Mouse (Mus musculus) left cerebral cortex, adult 2 months (tissue): Measurements from ENCODE around the gene Sptlc3. TPM values are rescaled to one million over a fixed set of nuclear protein-coding genes. Genes with fewer than 3 reads are reported as not detected.

Source experiments
- DNase-seq, 2 experiments: peaks; one replicate each; pipeline ENCODE4 v3.0.0; 2021 to 2022; ENCODE audit warnings: low spot score in 2 of 2, mixed read lengths in 1 of 2; ENCODE audit errors: extremely low spot score in 1 of 2
- H3K27ac ChIP-seq: fragments of 200-600 bp; 2 replicates; pipeline ENCODE4 v1.8.1; 2022
- H3K4me3 ChIP-seq: fragments of 200-600 bp; 2 replicates; pipeline ENCODE4 v1.8.1; 2022
- CTCF ChIP-seq: fragments of 200-600 bp; IDR thresholded peaks from 2 replicates; pipeline ENCODE4 v1.8.1; 2022; ENCODE audit warnings: antibody characterized with exemption, mild to moderate bottlenecking, moderate library complexity
- intact Hi-C: fragments of 180-260 bp; cut with DNase I; formaldehyde crosslinking; loops from one replicate; pipeline ENCODE4 v1.15.1; 2025
- long read RNA-seq, 2 experiments: library from polyadenylated mRNA; stranded (forward); transcript quantifications; one replicate each; pipeline ENCODE4 v2.0.0; 2021; ENCODE audit warnings: borderline mapping rate in 2 of 2
- total RNA-seq, 2 experiments: library from RNA; stranded (reverse); gene quantifications; 2 replicates each; pipeline ENCODE4 v1.2.3; 2021

Sptlc3 gene
- not detected for total RNA-seq
- long read RNA-seq, experiment 1, result 0 reads
- long read RNA-seq, experiment 2, result 0 reads

GRCm38 (mm10) chr2:139493836-139494235 is at the start of gene Sptlc3:
Sptlc3 (plus strand) TSS chr2:139493913.
- intact Hi-C loops, result no loop called here
- no peak for DNase-seq
- TF ChIP-seq CTCF, result no peak
- Histone ChIP-seq H3K27ac (no peak within 1 kb of the TSS), H3K4me3 (no peak within 1 kb of the TSS)

DNA sequence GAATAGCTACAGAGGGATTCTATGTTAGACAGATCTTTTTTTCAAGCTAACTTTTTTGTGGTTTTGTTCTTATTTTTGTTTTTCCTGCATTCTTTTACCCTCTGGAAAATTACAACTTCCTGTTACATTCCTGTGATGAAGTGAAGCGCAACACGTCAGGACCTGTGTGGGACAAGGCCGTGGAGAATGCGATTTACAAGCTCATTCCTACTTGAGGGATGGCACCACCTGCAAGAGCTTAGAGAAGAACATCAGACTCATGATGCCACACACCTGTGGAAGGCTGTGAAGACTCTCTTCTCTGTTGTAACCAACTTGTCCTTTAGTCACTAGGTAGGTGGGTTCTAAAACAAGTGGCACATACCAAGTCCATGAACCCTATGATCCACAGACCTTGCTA is 26.0 kb upstream of the Sptlc3 start:
- Histone ChIP-seq H3K4me3 (no peak overlapping the region), H3K27ac (no peak overlapping the region)
- intact Hi-C loops, result no loop called here
- TF ChIP-seq CTCF, result no peak
- no peak for DNase-seq

DNA sequence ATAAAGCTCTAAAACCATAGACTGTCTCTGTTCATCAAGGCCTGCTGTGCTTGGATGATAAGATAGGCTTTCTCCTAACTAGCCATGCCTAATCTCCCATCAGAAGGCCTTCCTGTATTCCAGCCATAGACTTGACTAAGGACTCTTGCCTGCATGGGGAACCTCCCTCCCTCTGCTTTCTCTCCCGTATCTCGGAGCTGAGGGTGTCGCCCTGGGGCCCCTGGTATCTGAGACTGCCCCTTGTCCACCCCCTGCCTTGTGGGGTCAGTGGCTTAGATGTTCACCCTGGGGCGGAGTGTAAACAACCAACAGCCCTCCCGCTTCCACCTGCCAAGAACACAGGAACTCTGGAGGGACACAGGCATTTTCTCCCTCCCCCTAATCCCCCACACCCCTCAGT is 5.0 kb upstream of the Sptlc3 start:
- intact Hi-C loops, result no loop called here
- no peak overlapping the region for H3K27ac ChIP-seq
- no peak for DNase-seq
- H3K4me3 ChIP-seq, result no peak overlapping the region
- TF ChIP-seq CTCF, result no peak

DNA sequence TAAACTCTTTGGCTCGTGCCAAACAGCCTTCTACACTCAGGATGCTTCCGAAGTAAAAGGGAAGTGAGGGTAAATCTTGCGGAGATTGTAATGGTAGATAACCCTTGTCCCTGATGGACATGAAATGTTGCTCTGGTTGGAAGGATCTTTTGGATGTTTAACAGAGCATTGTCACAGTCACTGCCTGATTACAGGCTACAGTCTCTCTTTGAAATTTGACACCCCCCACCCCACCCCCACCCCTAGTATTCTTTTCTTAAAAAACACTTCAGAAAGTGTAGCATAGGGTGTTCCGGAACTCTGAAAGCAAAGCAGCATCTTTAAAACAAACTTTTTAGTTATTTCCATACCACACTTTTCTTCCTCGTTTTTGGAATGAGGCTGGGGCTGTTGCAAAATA is 916 bp downstream of the Sptlc3 start:
- TF ChIP-seq CTCF, result no peak
- DNase-seq, result no peak
- Histone ChIP-seq H3K27ac (no peak overlapping the region), H3K4me3 (no peak overlapping the region)
- intact Hi-C loops, result no loop called here

DNA sequence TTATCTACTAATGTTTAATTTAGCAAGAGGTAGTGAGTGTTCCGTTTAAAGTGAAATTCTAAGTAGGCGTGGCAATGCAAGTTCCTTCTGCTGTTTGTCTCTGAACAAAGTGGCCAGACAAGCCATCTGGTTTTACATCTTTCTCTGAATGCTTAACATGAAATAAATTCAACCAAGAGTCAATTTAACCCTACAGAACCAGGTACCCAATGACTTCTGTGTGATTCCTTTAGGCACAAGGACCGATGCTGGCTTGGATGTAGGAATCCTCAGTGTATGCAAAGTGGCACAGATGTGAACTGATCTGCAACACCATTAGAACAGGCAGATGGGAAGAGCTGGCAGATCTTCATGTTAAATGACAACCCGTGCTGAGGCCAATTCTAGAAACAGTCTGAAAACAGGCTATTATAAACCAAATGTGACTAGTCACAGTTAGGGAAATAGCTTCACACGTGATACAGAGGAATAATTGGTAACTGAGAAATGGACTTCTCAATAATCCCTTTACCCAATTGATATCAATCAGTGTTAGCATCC is 68.3 kb downstream of the Sptlc3 start:
- DNase-seq, result no peak
- no peak overlapping the region for H3K4me3 ChIP-seq
- intact Hi-C loops, result no loop called here
- no peak overlapping the region for H3K27ac ChIP-seq
- no peak for TF ChIP-seq CTCF

- intact Hi-C loops, result loop anchor here (2.0 kb wide), 2 partner anchors 156 to 198 kb away; no protein-coding TSS in a partner anchor
- Histone ChIP-seq H3K27ac (no peak overlapping the region), H3K4me3 (no peak overlapping the region)
- peak; percentile 58 for TF ChIP-seq CTCF
- DNase-seq, result no peak
Observed at GRCm38 (mm10) chr2:139579280-139579679, 85.6 kb downstream of the Sptlc3 start.

- no peak for DNase-seq
- Histone ChIP-seq H3K27ac (no peak overlapping the region), H3K4me3 (no peak overlapping the region)
- peak; percentile 37 for TF ChIP-seq CTCF
- intact Hi-C loops, result no loop called here
Observed at GRCm38 (mm10) chr2:139582766-139583165, 89.1 kb downstream of the Sptlc3 start.

- intact Hi-C loops, result no loop called here
- Histone ChIP-seq H3K27ac (no peak overlapping the region), H3K4me3 (no peak overlapping the region)
- no peak for TF ChIP-seq CTCF
- DNase-seq, result no peak
Observed at GRCm38 (mm10) chr2:139587660-139588200, 94.0 kb downstream of the Sptlc3 start.

GRCm38 (mm10) chr2:139589905-139590304 is 96.2 kb downstream of the Sptlc3 start:
- DNase-seq, result peak; percentile 31 to 42
- TF ChIP-seq CTCF, result peak; percentile 66
- H3K4me3 ChIP-seq, result no peak overlapping the region
- intact Hi-C loops, result loop anchor here (2.0 to 5.0 kb wide), 4 partner anchors 89 to 567 kb away; partner anchors contain the start of gene Ism1
- no peak overlapping the region for H3K27ac ChIP-seq

GRCm38 (mm10) chr2:139590888-139591698 is 97.4 kb downstream of the Sptlc3 start:
- peak; percentile 89 for TF ChIP-seq CTCF
- DNase-seq, result no peak
- intact Hi-C loops, result loop anchor here (1.0 to 5.0 kb wide), 5 partner anchors 88 to 566 kb away; partner anchors contain the start of gene Ism1
- H3K27ac ChIP-seq, result no peak overlapping the region
- H3K4me3 ChIP-seq, result no peak overlapping the region

DNA sequence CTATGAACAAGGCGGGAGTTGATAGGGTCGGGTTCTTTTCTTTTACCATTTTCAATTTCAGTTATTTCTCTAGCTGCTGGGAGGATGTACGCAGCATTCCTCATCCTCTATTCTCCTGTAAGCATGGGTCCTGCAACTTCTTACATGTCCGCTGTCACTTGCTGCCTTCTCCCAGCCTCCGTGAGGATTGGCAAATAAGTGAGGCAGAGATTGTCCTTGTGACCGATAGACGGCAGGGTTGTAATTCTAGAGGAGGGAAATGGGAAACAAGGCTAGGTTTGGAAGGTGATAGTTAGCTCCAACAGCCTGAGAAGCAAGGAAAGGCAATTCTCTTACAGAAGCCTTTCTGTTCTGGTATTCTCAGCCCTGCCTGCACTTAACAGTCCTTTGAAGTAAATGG is 98.4 kb downstream of the Sptlc3 start:
- no peak for DNase-seq
- intact Hi-C loops, result loop anchor here (5.0 kb wide), 2 partner anchors 150 to 565 kb away; no protein-coding TSS in a partner anchor
- TF ChIP-seq CTCF, result no peak
- H3K4me3 ChIP-seq, result no peak overlapping the region
- no peak overlapping the region for H3K27ac ChIP-seq

- intact Hi-C loops, result no loop called here
- no peak overlapping the region for H3K4me3 ChIP-seq
- no peak for DNase-seq
- H3K27ac ChIP-seq, result no peak overlapping the region
- no peak for TF ChIP-seq CTCF
Observed at GRCm38 (mm10) chr2:139597229-139597628, 103.5 kb downstream of the Sptlc3 start.
